Mouse (Mus musculus) midbrain, postnatal 0 days (tissue): ENCODE measurements around the gene Nhej1. TPM values are rescaled to one million over a fixed set of nuclear protein-coding genes. Genes with fewer than 3 reads are reported as not detected.
A peak's percentile ranks its signal among the peaks of the same experiment; 100 is the strongest.

ENCODE experiments used
- ATAC-seq: fragments of 200-750 bp; cut with Nextera tagmentation; 2 replicates; pipeline ENCODE4 v1.8.0; 2017; ENCODE audit warnings: moderate number of reproducible peaks, mild to moderate bottlenecking, moderate TSS enrichment, moderate library complexity; ENCODE audit not compliant: low FRiP score
- DNase-seq: peaks from one replicate; pipeline ENCODE4 v3.0.0-alpha.2; 2015; ENCODE audit warnings: low spot score
- H3K27ac ChIP-seq: fragments of 300-500 bp; sonication (generic); 2 replicates; pipeline ENCODE4 v1.5.1; 2014; ENCODE audit warnings: low read depth, mild to moderate bottlenecking, low read length, mixed read lengths
- H3K27me3 ChIP-seq: fragments of 300-500 bp; sonication (generic); 2 replicates; pipeline ENCODE4 v1.6.1; 2014; ENCODE audit warnings: low read length, control low read depth, mixed read lengths; ENCODE audit not compliant: insufficient read depth
- H3K36me3 ChIP-seq: fragments of 300-500 bp; sonication (generic); 2 replicates; pipeline ENCODE4 v1.6.1; 2014; ENCODE audit warnings: low read length, control low read depth, mixed read lengths; ENCODE audit not compliant: insufficient read depth
- H3K4me1 ChIP-seq: fragments of 300-500 bp; sonication (generic); 2 replicates; pipeline ENCODE4 v1.6.1; 2014; ENCODE audit warnings: mild to moderate bottlenecking, control low read depth, antibody characterized with exemption, low read length, mixed read lengths; ENCODE audit not compliant: insufficient read depth
- H3K4me2 ChIP-seq: fragments of 300-500 bp; sonication (generic); 2 replicates; pipeline ENCODE4 v1.6.1; 2014; ENCODE audit warnings: low read depth, mild to moderate bottlenecking, low read length, mixed read lengths; ENCODE audit not compliant: poor library complexity, severe bottlenecking
- H3K4me3 ChIP-seq: fragments of 300-500 bp; sonication (generic); 2 replicates; pipeline ENCODE4 v1.5.1; 2014; ENCODE audit warnings: low read depth, mild to moderate bottlenecking, low read length, moderate library complexity
- H3K9ac ChIP-seq: fragments of 300-500 bp; sonication (generic); replicated peaks from 2 replicates; pipeline ENCODE4 v1.6.1; 2014; ENCODE audit warnings: mild to moderate bottlenecking, low read length, moderate library complexity, mixed read lengths; ENCODE audit not compliant: poor library complexity, severe bottlenecking
- H3K9me3 ChIP-seq: fragments of 300-500 bp; sonication (generic); 2 replicates; pipeline ENCODE4 v1.6.1; 2016; ENCODE audit warnings: low read length, control low read depth
- CTCF ChIP-seq: IDR thresholded peaks from 2 replicates; pipeline ENCODE4 v1.5.1; 2016; ENCODE audit warnings: antibody characterized with exemption, mild to moderate bottlenecking
- WGBS: fragments of 180-500 bp; shearing (Covaris S2); extraction: QIAGEN DNeasy Blood & Tissue Kit; methylation state at CpG from one replicate; pipeline ENCODE4 v1.1.7; 2014; 5-methylcytosine and 5-hydroxymethylcytosine counted together
- polyA plus RNA-seq: library from polyadenylated mRNA; unstranded; fragments of >200 nt; fragmentation: Nextera tagmentation; extraction: Ambion mirVana; gene quantifications from 2 replicates; pipeline ENCODE4 v1.2.1, GENCODE M21; 2015
- total RNA-seq: library from RNA; depleted of rRNA; stranded (reverse); fragments of >200 nt; gene quantifications from 2 replicates; pipeline ENCODE4 v1.2.3, GENCODE M21; 2014

Gene Nhej1
- total and polyA plus RNA-seq, 2 experiments from 2014 or later, result 2.4 to 3.4 TPM

GRCm38 (mm10) chr1:75016846-75017245 lies 108.2 kb downstream of the Nhej1 start:
- 7% methylated on average over 6 of the region's 6 CpGs for WGBS
- no peak overlapping the region for H3K27ac ChIP-seq
- H3K9ac ChIP-seq, result no peak overlapping the region
- no peaks in the 10 kb centered on the region for H3K9me3 ChIP-seq
- ATAC-seq, result no peak
- no peaks in the 10 kb centered on the region for H3K4me1 ChIP-seq
- no peaks in the 10 kb centered on the region for H3K36me3 ChIP-seq
- H3K4me3 ChIP-seq, result no peak overlapping the region
- H3K27me3 ChIP-seq, result 0 out of 2 replicates have a peak, but pooled peaks cover 6% of the 10 kb centered on the region
- no peak overlapping the region for H3K4me2 ChIP-seq
- peak; percentile 90 for DNase-seq
- peak; percentile 96 for TF ChIP-seq CTCF

- H3K4me3 ChIP-seq, result no peak overlapping the region
- no peak for TF ChIP-seq CTCF
- H3K27me3 ChIP-seq, result 0 out of 2 replicates have a peak, but pooled peaks cover 6% of the 10 kb centered on the region
- no peaks in the 10 kb centered on the region for H3K4me1 ChIP-seq
- no peak overlapping the region for H3K9ac ChIP-seq
- WGBS, result 37% methylated on average over 13 of the region's 13 CpGs
- no peak overlapping the region for H3K4me2 ChIP-seq
- no peak for ATAC-seq
- no peaks in the 10 kb centered on the region for H3K36me3 ChIP-seq
- no peak overlapping the region for H3K27ac ChIP-seq
- H3K9me3 ChIP-seq, result no peaks in the 10 kb centered on the region
- no peak for DNase-seq
Measured at GRCm38 (mm10) chr1:75015551-75016265, 109.3 kb downstream of the Nhej1 start.

- Histone ChIP-seq H3K9me3 (no peaks in the 10 kb centered on the region), H3K4me1 (no peaks in the 10 kb centered on the region), H3K9ac (no peak overlapping the region), H3K36me3 (no peaks in the 10 kb centered on the region), H3K4me2 (no peak overlapping the region), H3K27me3 (0 out of 2 replicates have a peak, but pooled peaks cover 6% of the 10 kb centered on the region), H3K27ac (no peak overlapping the region), H3K4me3 (no peak overlapping the region)
- DNase-seq, result no peak
- 51% methylated on average over 5 of the region's 5 CpGs for whole genome bisulfite sequencing
- TF ChIP-seq CTCF, result no peak
- ATAC-seq, result no peak
Measured at GRCm38 (mm10) chr1:75014210-75014845, 110.7 kb downstream of the Nhej1 start.

- TF ChIP-seq CTCF, result no peak
- no peak overlapping the region for H3K4me2 ChIP-seq
- no peak for ATAC-seq
- H3K36me3 ChIP-seq, result no peaks in the 10 kb centered on the region
- H3K4me3 ChIP-seq, result no peak overlapping the region
- H3K27me3 ChIP-seq, result 0 out of 2 replicates have a peak, but pooled peaks cover 6% of the 10 kb centered on the region
- H3K9me3 ChIP-seq, result no peaks in the 10 kb centered on the region
- DNase-seq, result no peak
- no peaks in the 10 kb centered on the region for H3K4me1 ChIP-seq
- no peak overlapping the region for H3K27ac ChIP-seq
- H3K9ac ChIP-seq, result no peak overlapping the region
Measured at GRCm38 (mm10) chr1:75010817-75011216, 114.2 kb downstream of the Nhej1 start.

GRCm38 (mm10) chr1:75010203-75010602 lies 114.8 kb downstream of the Nhej1 start:
- no peaks in the 10 kb centered on the region for H3K36me3 ChIP-seq
- H3K27ac ChIP-seq, result no peak overlapping the region
- ATAC-seq, result no peak
- 79% methylated on average over 2 of the region's 2 CpGs for WGBS
- TF ChIP-seq CTCF, result no peak
- no peaks in the 10 kb centered on the region for H3K4me1 ChIP-seq
- no peak for DNase-seq
- 0 out of 2 replicates have a peak, but pooled peaks cover 6% of the 10 kb centered on the region for H3K27me3 ChIP-seq
- H3K9me3 ChIP-seq, result no peaks in the 10 kb centered on the region
- H3K4me3 ChIP-seq, result no peak overlapping the region
- H3K4me2 ChIP-seq, result no peak overlapping the region
- H3K9ac ChIP-seq, result no peak overlapping the region

GRCm38 (mm10) chr1:75006016-75006415 lies 119.0 kb downstream of the Nhej1 start:
- no peak overlapping the region for H3K4me2 ChIP-seq
- ATAC-seq, result no peak
- H3K36me3 ChIP-seq, result no peaks in the 10 kb centered on the region
- no peaks in the 10 kb centered on the region for H3K9me3 ChIP-seq
- no peak for DNase-seq
- 70% methylated on average over 4 of the region's 4 CpGs for WGBS
- no peak overlapping the region for H3K9ac ChIP-seq
- no peak overlapping the region for H3K27ac ChIP-seq
- H3K27me3 ChIP-seq, result no peaks in the 10 kb centered on the region
- no peaks in the 10 kb centered on the region for H3K4me1 ChIP-seq
- no peak for TF ChIP-seq CTCF
- H3K4me3 ChIP-seq, result no peak overlapping the region
